Mouse (Mus musculus) erythroblast, embryonic 14.5 days (primary cell): Measurements from ENCODE around the gene Tesk2. TPM values are rescaled to one million over a fixed set of nuclear protein-coding genes. Genes with fewer than 3 reads are reported as not detected.

Experiments
- H3K27me3 ChIP-seq: 2 replicates; pipeline ENCODE4 v1.6.1; 2012; ENCODE audit warnings: inconsistent platforms; ENCODE audit not compliant: control insufficient read depth
- H3K36me3 ChIP-seq: 2 replicates; pipeline ENCODE4 v1.6.1; 2012; ENCODE audit warnings: mild to moderate bottlenecking, inconsistent platforms; ENCODE audit not compliant: control insufficient read depth
- H3K4me1 ChIP-seq: 2 replicates; pipeline ENCODE4 v1.6.1; 2012; ENCODE audit warnings: inconsistent platforms; ENCODE audit not compliant: control insufficient read depth
- H3K4me3 ChIP-seq: replicated peaks from 2 replicates; pipeline ENCODE3; 2012; ENCODE audit warnings: moderate library complexity, mild to moderate bottlenecking, inconsistent platforms
- H3K9me3 ChIP-seq: 2 replicates; pipeline ENCODE4 v1.6.1; 2012; ENCODE audit warnings: low read length, inconsistent platforms, mixed read lengths; ENCODE audit not compliant: control insufficient read depth
- GATA1 ChIP-seq: IDR thresholded peaks from 2 replicates; pipeline ENCODE4 v1.6.1; 2012; ENCODE audit warnings: low read length, inconsistent platforms, mixed read lengths
- TAL1 ChIP-seq: IDR thresholded peaks from 3 replicates; pipeline ENCODE4 v1.6.1; 2012; ENCODE audit warnings: low read length, inconsistent platforms, mixed read lengths
- polyA plus RNA-seq: library from polyadenylated mRNA; stranded (reverse); fragments of >175 nt; gene quantifications from 2 replicates; pipeline ENCODE4 v1.2.3, GENCODE M21; 2012

The Tesk2 gene
- polyA plus RNA-seq, 1 experiment = 0.01 TPM

GRCm38 (mm10) chr4:116777079-116777478 lies 56.3 kb downstream of the Tesk2 start:
- Histone ChIP-seq H3K27me3 (no peaks in the 10 kb centered on the region), H3K4me1 (no peaks in the 10 kb centered on the region), H3K4me3 (no peak overlapping the region), H3K9me3 (no peaks in the 10 kb centered on the region), H3K36me3 (no peaks in the 10 kb centered on the region)
- TF ChIP-seq GATA1 (no peak), TAL1 (no peak)

GRCm38 (mm10) chr4:116780541-116780940 lies 59.8 kb downstream of the Tesk2 start:
- TF ChIP-seq TAL1 (no peak), GATA1 (no peak)
- no peaks in the 10 kb centered on the region for H3K36me3 ChIP-seq
- H3K27me3 ChIP-seq = no peaks in the 10 kb centered on the region
- H3K4me1 ChIP-seq = no peaks in the 10 kb centered on the region
- no peak overlapping the region for H3K4me3 ChIP-seq
- H3K9me3 ChIP-seq = no peaks in the 10 kb centered on the region

DNA sequence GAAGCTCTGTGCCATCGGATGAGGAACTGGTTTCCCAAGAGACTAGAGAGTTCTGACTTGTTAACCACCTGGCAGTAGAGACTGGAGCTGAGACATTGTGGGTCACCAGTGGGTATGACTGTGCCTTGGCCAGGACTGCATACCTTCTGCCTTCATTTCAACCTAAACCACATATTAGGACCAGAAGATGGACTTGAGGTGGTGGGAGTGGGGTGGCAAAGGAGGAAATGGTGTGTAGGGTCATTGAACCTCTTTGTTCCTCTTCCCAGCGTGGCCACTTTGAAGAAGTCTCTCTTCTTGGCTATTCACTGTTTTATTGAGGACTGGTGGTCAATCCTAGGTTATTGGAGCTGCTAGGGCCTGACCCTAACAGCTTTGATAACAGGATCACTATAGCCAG lies 60.6 kb downstream of the Tesk2 start:
- H3K9me3 ChIP-seq = no peaks in the 10 kb centered on the region
- H3K27me3 ChIP-seq = no peaks in the 10 kb centered on the region
- H3K4me1 ChIP-seq = no peaks in the 10 kb centered on the region
- H3K36me3 ChIP-seq = no peaks in the 10 kb centered on the region
- no peak overlapping the region for H3K4me3 ChIP-seq
- TF ChIP-seq GATA1 (no peak), TAL1 (no peak)

GRCm38 (mm10) chr4:116782171-116782570 lies 61.4 kb downstream of the Tesk2 start:
- Histone ChIP-seq H3K27me3 (no peaks in the 10 kb centered on the region), H3K4me3 (no peak overlapping the region), H3K9me3 (no peaks in the 10 kb centered on the region), H3K36me3 (no peaks in the 10 kb centered on the region), H3K4me1 (no peaks in the 10 kb centered on the region)
- TF ChIP-seq TAL1 (no peak), GATA1 (no peak)

- no peaks in the 10 kb centered on the region for H3K36me3 ChIP-seq
- H3K4me3 ChIP-seq = no peak overlapping the region
- TF ChIP-seq GATA1 (no peak), TAL1 (no peak)
- H3K27me3 ChIP-seq = no peaks in the 10 kb centered on the region
- peaks cover 7% of the 10 kb centered on the region for H3K4me1 ChIP-seq
- H3K9me3 ChIP-seq = no peaks in the 10 kb centered on the region
Measured at GRCm38 (mm10) chr4:116786587-116786986, 65.8 kb downstream of the Tesk2 start.

DNA sequence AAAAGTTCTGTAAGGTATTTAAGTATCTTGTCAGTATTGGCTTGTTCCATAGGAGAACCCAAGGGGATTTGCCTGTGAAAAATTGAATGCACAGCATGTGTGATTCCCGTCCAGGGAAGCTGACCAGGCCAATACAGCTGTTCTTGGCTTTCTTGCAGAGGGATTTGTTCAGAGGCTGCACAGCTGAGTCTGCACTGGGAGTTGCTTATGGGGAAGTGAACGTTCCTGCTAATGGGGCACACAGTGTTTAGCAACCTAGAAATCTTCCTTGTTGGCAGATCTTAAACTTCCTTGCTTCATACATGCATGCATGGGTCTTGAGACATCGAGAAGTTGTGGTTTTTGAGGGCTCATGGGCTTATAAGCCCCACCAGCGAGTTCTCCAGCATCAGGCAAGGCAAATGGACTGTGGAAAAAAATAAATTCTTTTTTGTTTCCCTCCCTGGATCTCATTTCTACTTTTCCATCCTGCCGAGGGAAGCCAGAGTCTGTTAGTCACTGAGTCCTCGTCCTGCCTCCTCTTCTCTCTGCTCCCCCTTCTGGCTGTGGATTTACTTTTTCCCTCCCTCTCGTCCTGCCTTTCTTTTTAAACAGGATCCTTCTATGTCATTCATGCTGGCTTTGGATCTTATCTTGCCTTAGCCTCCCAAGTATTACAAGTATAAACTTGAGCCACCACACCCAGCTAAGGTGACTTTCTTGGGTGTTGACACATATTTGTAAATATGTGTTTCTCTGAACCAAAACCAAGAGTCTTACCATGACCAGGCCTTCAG lies 67.4 kb downstream of the Tesk2 start:
- H3K36me3 ChIP-seq = no peaks in the 10 kb centered on the region
- TF ChIP-seq GATA1 (no peak), TAL1 (no peak)
- peaks cover 7% of the 10 kb centered on the region for H3K4me1 ChIP-seq
- H3K4me3 ChIP-seq = no peak overlapping the region
- no peaks in the 10 kb centered on the region for H3K27me3 ChIP-seq
- H3K9me3 ChIP-seq = no peaks in the 10 kb centered on the region

GRCm38 (mm10) chr4:116788956-116789355 lies 68.2 kb downstream of the Tesk2 start:
- H3K4me3 ChIP-seq = no peak overlapping the region
- H3K9me3 ChIP-seq = no peaks in the 10 kb centered on the region
- H3K27me3 ChIP-seq = no peaks in the 10 kb centered on the region
- H3K36me3 ChIP-seq = no peaks in the 10 kb centered on the region
- TF ChIP-seq GATA1 = no peak
- TF ChIP-seq TAL1 = no peak
- peaks cover 7% of the 10 kb centered on the region for H3K4me1 ChIP-seq

GRCm38 (mm10) chr4:116792453-116792852 lies 71.7 kb downstream of the Tesk2 start:
- no peaks in the 10 kb centered on the region for H3K9me3 ChIP-seq
- peaks cover 7% of the 10 kb centered on the region for H3K4me1 ChIP-seq
- TF ChIP-seq TAL1 (no peak), GATA1 (no peak)
- H3K36me3 ChIP-seq = no peaks in the 10 kb centered on the region
- no peak overlapping the region for H3K4me3 ChIP-seq
- H3K27me3 ChIP-seq = no peaks in the 10 kb centered on the region

DNA sequence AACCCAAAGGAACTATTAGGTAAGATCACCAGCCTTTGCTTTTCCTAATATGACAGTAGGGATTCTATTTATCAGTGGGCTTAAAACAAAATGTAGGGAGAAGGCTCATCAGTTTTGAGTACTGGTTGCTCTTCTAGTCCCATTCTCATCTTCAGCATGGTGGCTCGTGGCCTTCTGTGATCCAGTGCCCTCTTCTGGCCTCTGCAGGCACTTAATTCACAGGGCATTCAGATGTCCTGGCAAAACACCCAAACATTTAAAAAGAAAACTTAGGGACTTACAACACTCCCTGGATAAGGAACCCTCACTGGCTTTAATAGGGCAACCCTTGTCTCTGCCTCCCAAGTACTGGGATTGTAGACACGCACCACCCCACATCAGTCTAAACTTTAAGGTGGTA lies 73.5 kb downstream of the Tesk2 start:
- no peaks in the 10 kb centered on the region for H3K27me3 ChIP-seq
- no peak for TF ChIP-seq GATA1
- no peak for TF ChIP-seq TAL1
- no peak overlapping the region for H3K4me3 ChIP-seq
- no peaks in the 10 kb centered on the region for H3K36me3 ChIP-seq
- no peaks in the 10 kb centered on the region for H3K4me1 ChIP-seq
- no peaks in the 10 kb centered on the region for H3K9me3 ChIP-seq
